Mouse (Mus musculus) liver, embryonic 16.5 days (tissue): ENCODE data around the gene Plxnb3. TPM values are rescaled to one million over a fixed set of nuclear protein-coding genes. Genes with fewer than 3 reads are reported as not detected.
A peak's percentile ranks its signal among the peaks of the same experiment; 100 is the strongest.

ENCODE experiments used
- ATAC-seq: fragments of 200-750 bp; cut with Nextera tagmentation; 2 replicates; pipeline ENCODE4 v1.8.0; 2017; ENCODE audit warnings: low read depth, mild to moderate bottlenecking, moderate number of reproducible peaks, moderate library complexity
- H3K27ac ChIP-seq: fragments of 300-500 bp; sonication (generic); 2 replicates; pipeline ENCODE4 v1.5.1; 2014; ENCODE audit warnings: mild to moderate bottlenecking, low read length
- H3K27me3 ChIP-seq: fragments of 300-500 bp; sonication (generic); 2 replicates; pipeline ENCODE4 v1.6.1; 2014; ENCODE audit warnings: low read depth, low read length, mixed read lengths; ENCODE audit not compliant: control insufficient read depth, insufficient read depth
- H3K36me3 ChIP-seq: fragments of 300-500 bp; sonication (generic); 2 replicates; pipeline ENCODE4 v1.6.1; 2014; ENCODE audit warnings: mild to moderate bottlenecking; ENCODE audit not compliant: control insufficient read depth, insufficient read depth
- H3K4me1 ChIP-seq: fragments of 300-500 bp; sonication (generic); 2 replicates; pipeline ENCODE4 v1.6.1; 2014; ENCODE audit warnings: low read depth, low read length, mixed read lengths; ENCODE audit not compliant: control insufficient read depth
- H3K4me2 ChIP-seq: fragments of 300-500 bp; sonication (generic); 2 replicates; pipeline ENCODE4 v1.6.1; 2014; ENCODE audit warnings: low read depth, low read length, mixed read lengths
- H3K4me3 ChIP-seq: fragments of 300-500 bp; sonication (generic); 2 replicates; pipeline ENCODE4 v1.5.1; 2014; ENCODE audit warnings: low read depth, mild to moderate bottlenecking, low read length
- H3K9ac ChIP-seq: fragments of 300-500 bp; sonication (generic); 2 replicates; pipeline ENCODE4 v1.6.1; 2014; ENCODE audit warnings: low read depth, low read length
- H3K9me3 ChIP-seq: fragments of 300-500 bp; sonication (generic); replicated peaks from 2 replicates; pipeline ENCODE4 v1.6.1; 2016; ENCODE audit warnings: low read length; ENCODE audit not compliant: control insufficient read depth
- WGBS: fragments of 180-500 bp; shearing (Covaris S2); extraction: QIAGEN DNeasy Blood & Tissue Kit; methylation state at CpG from one replicate; pipeline ENCODE4 v1.1.7; 2014; ENCODE audit not compliant: insufficient replicate concordance; 5-methylcytosine and 5-hydroxymethylcytosine counted together
- polyA plus RNA-seq: library from polyadenylated mRNA; unstranded; fragments of >200 nt; fragmentation: Nextera tagmentation; extraction: Ambion mirVana; gene quantifications from 2 replicates; pipeline ENCODE4 v1.2.1, GENCODE M21; 2015

Plxnb3 gene
- polyA plus RNA-seq, 1 experiment from 2014 or later, result 0.47 TPM

- H3K9ac ChIP-seq, result no peak overlapping the region
- no peak overlapping the region for H3K4me3 ChIP-seq
- H3K27me3 ChIP-seq, result no peaks in the 10 kb centered on the region; the same call in 1 of the 2 replicates
- H3K4me1 ChIP-seq, result no peaks in the 10 kb centered on the region
- H3K4me2 ChIP-seq, result no peak overlapping the region
- ATAC-seq, result peak; percentile 54; the same call in 1 of the 2 replicates
- WGBS, result 27% methylated on average over 9 of the region's 9 CpGs
- no peak overlapping the region for H3K27ac ChIP-seq
- no peaks in the 10 kb centered on the region for H3K9me3 ChIP-seq
- no peaks in the 10 kb centered on the region for H3K36me3 ChIP-seq
Observed at GRCm38 (mm10) chrX:73798502-73798901, 41.6 kb downstream of the Plxnb3 start.

GRCm38 (mm10) chrX:73805814-73806213, 48.9 kb downstream of the Plxnb3 start:
- no peak overlapping the region for H3K4me3 ChIP-seq
- no peak overlapping the region for H3K9ac ChIP-seq
- no peak for ATAC-seq
- H3K27ac ChIP-seq, result no peak overlapping the region
- no peak overlapping the region for H3K4me2 ChIP-seq
- no peaks in the 10 kb centered on the region for H3K4me1 ChIP-seq
- H3K36me3 ChIP-seq, result no peaks in the 10 kb centered on the region
- 78% methylated on average over 1 of the region's 1 CpGs for WGBS
- H3K9me3 ChIP-seq, result no peaks in the 10 kb centered on the region
- no peaks in the 10 kb centered on the region; the same call in 1 of the 2 replicates for H3K27me3 ChIP-seq

GRCm38 (mm10) chrX:73815072-73815471, 58.2 kb downstream of the Plxnb3 start:
- Histone ChIP-seq H3K4me3 (no peak overlapping the region), H3K4me1 (no peaks in the 10 kb centered on the region), H3K36me3 (no peaks in the 10 kb centered on the region), H3K27me3 (no peaks in the 10 kb centered on the region; the same call in 1 of the 2 replicates), H3K27ac (no peak overlapping the region), H3K4me2 (no peak overlapping the region), H3K9ac (no peak overlapping the region), H3K9me3 (no peaks in the 10 kb centered on the region)
- no peak for ATAC-seq
- WGBS, result 13% methylated on average over 14 of the region's 14 CpGs

GRCm38 (mm10) chrX:73816596-73817314, 59.9 kb downstream of the Plxnb3 start:
- 26% methylated on average over 3 of the region's 3 CpGs for WGBS
- no peak overlapping the region for H3K27ac ChIP-seq
- peaks cover 2% of the 10 kb centered on the region; the same call in 1 of the 2 replicates for H3K27me3 ChIP-seq
- no peak for ATAC-seq
- H3K4me1 ChIP-seq, result no peaks in the 10 kb centered on the region
- no peaks in the 10 kb centered on the region for H3K9me3 ChIP-seq
- H3K9ac ChIP-seq, result no peak overlapping the region
- H3K36me3 ChIP-seq, result no peaks in the 10 kb centered on the region
- no peak overlapping the region for H3K4me3 ChIP-seq
- no peak overlapping the region for H3K4me2 ChIP-seq

Other genes starting within 250 kb of the Plxnb3 start
- gene Dusp9, start 117.7 kb upstream of the Plxnb3 start, polyA plus RNA-seq, result 21.3 and 21.5 TPM in 2 replicates
- 1.5 and 1.6 TPM in 2 replicates for gene Pnck, start 97.0 kb upstream of the Plxnb3 start, polyA plus RNA-seq
- 0.12 and 0.50 TPM in 2 replicates for gene Slc6a8, start 83.9 kb upstream of the Plxnb3 start, polyA plus RNA-seq
- gene Bcap31, start 40.9 kb upstream of the Plxnb3 start, polyA plus RNA-seq, result 129 and 137 TPM in 2 replicates
- gene Abcd1, start 40.5 kb upstream of the Plxnb3 start, polyA plus RNA-seq, result 8.0 and 8.1 TPM in 2 replicates
- 1.1 and 2.9 TPM in 2 replicates for gene Srpk3, start 17.3 kb downstream of the Plxnb3 start, polyA plus RNA-seq
- 111 and 112 TPM in 2 replicates for gene Idh3g, start 29.8 kb downstream of the Plxnb3 start, polyA plus RNA-seq
- 158 and 167 TPM in 2 replicates for gene Ssr4, start 29.9 kb downstream of the Plxnb3 start, polyA plus RNA-seq
- 0.02 and 0.08 TPM in 2 replicates for gene Pdzd4, start 67.9 kb downstream of the Plxnb3 start, polyA plus RNA-seq
- 0.08 and 0.25 TPM in 2 replicates for gene Avpr2, start 135.0 kb downstream of the Plxnb3 start, polyA plus RNA-seq
- gene L1cam, start 139.0 kb downstream of the Plxnb3 start, polyA plus RNA-seq, result 0.16 and 0.35 TPM in 2 replicates
- gene Arhgap4, start 164.8 kb downstream of the Plxnb3 start, polyA plus RNA-seq, result 6.6 and 7.7 TPM in 2 replicates
- 69.0 and 70.6 TPM in 2 replicates for gene Naa10, start 164.9 kb downstream of the Plxnb3 start, polyA plus RNA-seq
- gene Renbp, start 173.8 kb downstream of the Plxnb3 start, polyA plus RNA-seq, result 21.3 and 24.6 TPM in 2 replicates
- gene Hcfc1, start 209.3 kb downstream of the Plxnb3 start, polyA plus RNA-seq, result 28.0 and 31.1 TPM in 2 replicates